Mouse (Mus musculus) heart, embryonic 13.5 days (tissue): ENCODE results near the gene Ddx18. TPM values are rescaled to one million over a fixed set of nuclear protein-coding genes. Genes with fewer than 3 reads are reported as not detected.

Source experiments
- ATAC-seq: fragments of 200-750 bp; cut with Nextera tagmentation; 2 replicates; pipeline ENCODE4 v1.8.0; 2017; ENCODE audit warnings: moderate TSS enrichment; ENCODE audit not compliant: insufficient number of reproducible peaks, low FRiP score, low TSS enrichment; ENCODE audit errors: extremely low read depth
- H3K27ac ChIP-seq: fragments of 300-500 bp; sonication (generic); replicated peaks from 2 replicates; pipeline ENCODE4 v1.5.1; 2015; ENCODE audit warnings: moderate library complexity, mild to moderate bottlenecking, inconsistent platforms
- H3K27me3 ChIP-seq: fragments of 300-500 bp; sonication (generic); replicated peaks from 2 replicates; pipeline ENCODE4 v1.6.1; 2015; ENCODE audit warnings: mild to moderate bottlenecking, inconsistent platforms
- H3K36me3 ChIP-seq: fragments of 300-500 bp; sonication (generic); 2 replicates; pipeline ENCODE4 v1.6.1; 2015; ENCODE audit warnings: mild to moderate bottlenecking, inconsistent platforms
- H3K4me1 ChIP-seq: fragments of 300-500 bp; sonication (generic); 2 replicates; pipeline ENCODE4 v1.6.1; 2015; ENCODE audit warnings: inconsistent platforms
- H3K4me2 ChIP-seq: fragments of 300-500 bp; sonication (generic); 2 replicates; pipeline ENCODE4 v1.6.1; 2015; ENCODE audit warnings: inconsistent platforms, mild to moderate bottlenecking, moderate library complexity
- H3K4me3 ChIP-seq: fragments of 300-500 bp; sonication (generic); 2 replicates; pipeline ENCODE4 v1.5.1; 2015; ENCODE audit warnings: moderate library complexity, mild to moderate bottlenecking, inconsistent platforms
- H3K9ac ChIP-seq: fragments of 300-500 bp; sonication (generic); 2 replicates; pipeline ENCODE4 v1.6.1; 2015; ENCODE audit warnings: inconsistent platforms, mild to moderate bottlenecking, moderate library complexity
- H3K9me3 ChIP-seq: fragments of 300-500 bp; sonication (generic); 2 replicates; pipeline ENCODE4 v1.6.1; 2016; ENCODE audit warnings: inconsistent platforms
- WGBS: fragments of 180-500 bp; shearing (Covaris S2); methylation state at CpG from one replicate; pipeline ENCODE4 v1.1.7; 2015; ENCODE audit warnings: mixed read lengths; 5-methylcytosine and 5-hydroxymethylcytosine counted together
- polyA plus RNA-seq: library from polyadenylated mRNA; unstranded; fragments of >200 nt; fragmentation: Nextera tagmentation; extraction: Ambion mirVana; gene quantifications from 2 replicates; pipeline ENCODE4 v1.2.1, GENCODE M21; 2015

Ddx18 gene
- polyA plus RNA-seq, 1 experiment from 2014 or later: 33.9 TPM

- Histone ChIP-seq H3K4me3 (no peak overlapping the region), H3K9ac (no peak overlapping the region), H3K4me2 (no peak overlapping the region), H3K9me3 (no peaks in the 10 kb centered on the region), H3K27ac (no peak overlapping the region), H3K4me1 (no peaks in the 10 kb centered on the region), H3K36me3 (no peaks in the 10 kb centered on the region), H3K27me3 (no peaks in the 10 kb centered on the region)
- 48% methylated on average over 1 of the region's 1 CpGs for WGBS
- no peak for ATAC-seq
These were observed 49.2 kb downstream of the Ddx18 start for GRCm38 (mm10) chr1:121518609-121519008.

GRCm38 (mm10) chr1:121511966-121512365 is 55.8 kb downstream of the Ddx18 start:
- no peak for ATAC-seq
- no peak overlapping the region for H3K4me3 ChIP-seq
- H3K4me1 ChIP-seq: no peaks in the 10 kb centered on the region
- peaks cover 4% of the 10 kb centered on the region; the same call in 1 of the 2 replicates for H3K9me3 ChIP-seq
- no peak overlapping the region for H3K27ac ChIP-seq
- no peak overlapping the region for H3K4me2 ChIP-seq
- no peak overlapping the region for H3K9ac ChIP-seq
- 83% methylated on average over 2 of the region's 2 CpGs for WGBS
- H3K27me3 ChIP-seq: no peaks in the 10 kb centered on the region
- peaks cover 7% of the 10 kb centered on the region for H3K36me3 ChIP-seq

GRCm38 (mm10) chr1:121511186-121511585 is 56.6 kb downstream of the Ddx18 start:
- ATAC-seq: no peak
- WGBS: 44% methylated on average over 2 of the region's 2 CpGs
- no peak overlapping the region for H3K4me3 ChIP-seq
- no peak overlapping the region for H3K9ac ChIP-seq
- no peak overlapping the region for H3K27ac ChIP-seq
- H3K27me3 ChIP-seq: no peaks in the 10 kb centered on the region
- H3K4me2 ChIP-seq: no peak overlapping the region
- H3K4me1 ChIP-seq: no peaks in the 10 kb centered on the region
- H3K36me3 ChIP-seq: peaks cover 13% of the 10 kb centered on the region
- peaks cover 4% of the 10 kb centered on the region; the same call in 1 of the 2 replicates for H3K9me3 ChIP-seq

DNA sequence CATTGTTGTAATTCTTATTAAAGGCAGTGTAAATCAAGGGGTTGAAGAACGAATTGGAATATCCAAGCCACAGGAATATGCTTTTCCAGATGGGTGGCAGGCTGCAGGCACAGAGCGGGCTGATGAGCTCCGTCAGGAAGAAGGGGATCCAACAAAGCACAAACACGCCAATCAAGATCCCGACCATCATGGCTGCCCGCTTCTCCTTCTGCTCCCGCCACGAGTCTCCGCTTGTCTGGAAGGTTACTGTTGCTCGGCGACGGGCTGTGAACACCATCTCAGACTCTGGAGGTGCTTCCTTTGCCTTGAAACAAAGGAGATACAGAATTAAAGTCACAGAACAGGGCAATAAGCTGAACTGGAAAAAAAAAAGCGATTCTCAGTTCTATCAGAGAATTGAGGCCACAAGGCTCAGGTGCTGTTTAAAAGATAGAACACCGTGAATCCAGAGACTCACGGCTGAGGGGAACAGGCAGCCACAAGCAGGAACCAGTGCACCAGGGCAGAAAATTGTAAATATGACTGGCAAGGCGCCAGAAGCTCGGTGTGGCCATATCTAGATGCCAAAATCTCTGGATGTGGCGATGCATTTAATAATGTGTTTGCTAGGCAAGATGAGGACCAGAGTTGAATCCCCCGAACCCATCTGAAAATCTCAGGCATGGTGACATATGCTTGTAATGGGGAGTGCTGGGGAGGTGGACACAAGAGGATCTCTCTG is 57.2 kb downstream of the Ddx18 start:
- no peak overlapping the region for H3K4me2 ChIP-seq
- ATAC-seq: no peak
- 79% methylated on average over 19 of the region's 19 CpGs for WGBS
- H3K9me3 ChIP-seq: peaks cover 4% of the 10 kb centered on the region; the same call in 1 of the 2 replicates
- H3K27ac ChIP-seq: no peak overlapping the region
- H3K36me3 ChIP-seq: peaks cover 20% of the 10 kb centered on the region
- H3K27me3 ChIP-seq: no peaks in the 10 kb centered on the region
- H3K4me1 ChIP-seq: no peaks in the 10 kb centered on the region
- no peak overlapping the region for H3K4me3 ChIP-seq
- no peak overlapping the region for H3K9ac ChIP-seq

DNA sequence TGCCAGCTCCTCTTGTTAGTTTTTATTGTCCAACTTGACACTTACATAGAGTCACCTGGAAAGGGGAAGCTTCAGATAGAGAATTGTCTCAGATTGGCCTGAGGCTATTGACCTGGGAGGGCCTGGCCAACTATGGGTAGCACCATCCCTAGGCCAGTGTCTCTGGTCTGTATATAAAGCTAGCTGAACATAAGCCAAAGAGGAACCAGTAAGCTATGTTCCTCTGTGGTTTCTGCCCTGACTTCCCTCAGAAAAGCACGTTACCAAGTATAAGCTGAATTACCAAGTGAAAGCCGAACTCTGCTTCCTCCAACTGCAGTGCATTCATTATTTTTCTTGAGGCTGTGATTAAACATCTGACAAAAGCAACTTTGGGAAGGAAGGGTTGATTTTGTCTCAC is 59.1 kb downstream of the Ddx18 start:
- 79% methylated on average over 2 of the region's 2 CpGs for WGBS
- H3K4me3 ChIP-seq: no peak overlapping the region
- H3K36me3 ChIP-seq: peaks cover 34% of the 10 kb centered on the region
- no peak overlapping the region for H3K4me2 ChIP-seq
- H3K4me1 ChIP-seq: no peaks in the 10 kb centered on the region
- H3K27me3 ChIP-seq: no peaks in the 10 kb centered on the region
- no peak overlapping the region for H3K9ac ChIP-seq
- peaks cover 4% of the 10 kb centered on the region; the same call in 1 of the 2 replicates for H3K9me3 ChIP-seq
- H3K27ac ChIP-seq: no peak overlapping the region
- ATAC-seq: no peak

Other genes with a start within 250 kb of the Ddx18 start
- 37.6 and 39.9 TPM in 2 replicates for gene Insig2, start 235.4 kb downstream of the Ddx18 start, polyA plus RNA-seq
- gene Ccdc93, start 136.9 kb downstream of the Ddx18 start, polyA plus RNA-seq: 6.3 and 8.0 TPM in 2 replicates
- 0.27 and 0.48 TPM in 2 replicates for gene Htr5b, start 39.5 kb downstream of the Ddx18 start, polyA plus RNA-seq